Mouse (Mus musculus) fat pad, adult 2 months (tissue): Measurements from ENCODE around the gene Thegl.

Source experiments
- DNase-seq: peaks from one replicate; pipeline ENCODE4 v3.0.0-alpha.2; 2011; ENCODE audit warnings: low read depth, low spot score; ENCODE audit errors: extremely low read depth

The Thegl gene

DNA sequence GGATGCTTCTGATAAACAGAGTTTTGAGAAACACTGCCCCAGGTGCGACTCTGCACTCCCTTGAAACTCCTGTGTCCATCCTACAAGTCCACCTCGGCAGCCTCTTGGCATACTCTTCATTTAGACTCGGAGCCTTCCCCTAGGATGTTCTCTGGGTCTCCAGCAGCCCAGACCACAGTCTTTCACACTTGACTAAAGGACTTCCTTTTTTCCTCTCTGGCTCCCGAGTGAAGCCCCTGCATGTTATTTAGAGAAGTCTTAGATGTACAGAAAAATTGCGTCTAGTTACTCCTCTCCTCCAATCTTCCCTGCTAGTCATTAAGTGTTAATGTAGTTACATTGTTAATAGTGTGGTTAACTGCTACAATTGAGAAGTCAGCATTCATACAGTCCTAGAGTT lies 28.5 kb downstream of the Thegl start:
- no peak for DNase-seq

DNA sequence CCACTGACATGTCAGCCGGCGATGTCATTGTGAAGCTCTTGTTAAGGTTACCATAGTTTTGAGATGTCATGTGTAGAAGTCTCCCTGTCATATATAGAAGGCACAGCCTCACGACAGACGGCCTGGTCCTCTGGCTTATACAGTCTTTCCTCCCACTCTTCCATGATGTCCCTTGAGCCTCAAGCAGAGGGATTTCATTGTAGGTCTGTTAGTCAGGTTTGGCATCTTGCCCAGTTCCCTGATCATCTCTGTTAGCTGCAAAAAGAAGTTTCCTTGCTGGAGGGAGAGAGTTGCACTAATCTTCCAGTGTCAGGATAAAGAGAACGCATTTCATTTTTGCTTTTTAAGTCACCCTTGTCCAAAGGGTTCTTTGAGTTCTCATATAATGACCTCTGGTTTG lies 36.8 kb downstream of the Thegl start:
- DNase-seq = no peak

DNA sequence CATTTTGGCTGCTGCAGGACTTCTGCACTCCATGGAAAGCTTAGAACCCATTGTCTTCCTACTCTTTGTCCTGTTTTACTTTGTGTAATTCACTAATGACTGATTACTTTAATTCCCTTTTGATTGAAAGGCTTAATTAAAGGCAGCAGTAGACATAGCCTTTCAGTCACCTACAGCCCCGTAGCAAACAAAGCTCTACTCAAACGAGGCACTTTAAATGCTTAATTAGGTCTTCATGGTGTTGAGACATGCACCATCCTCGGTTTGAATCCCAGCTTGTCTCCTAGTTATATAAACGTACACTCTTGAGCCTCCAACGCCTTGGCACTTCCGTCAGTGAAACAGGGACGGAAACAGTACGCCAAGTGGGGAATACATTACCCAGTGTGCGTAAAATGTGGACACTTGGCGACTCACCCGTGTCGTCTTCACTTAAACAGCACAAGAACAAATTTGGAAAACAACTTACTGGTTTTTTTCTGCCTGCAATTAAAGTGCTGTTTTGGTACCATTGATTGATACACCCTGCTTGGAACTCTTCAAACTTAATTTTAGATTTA lies 41.1 kb downstream of the Thegl start:
- DNase-seq = no peak

- DNase-seq = no peak
Observed at GRCm38 (mm10) chr5:77060363-77060762, 44.5 kb downstream of the Thegl start.

GRCm38 (mm10) chr5:77061372-77062038 lies 45.7 kb downstream of the Thegl start:
- no peak for DNase-seq

DNA sequence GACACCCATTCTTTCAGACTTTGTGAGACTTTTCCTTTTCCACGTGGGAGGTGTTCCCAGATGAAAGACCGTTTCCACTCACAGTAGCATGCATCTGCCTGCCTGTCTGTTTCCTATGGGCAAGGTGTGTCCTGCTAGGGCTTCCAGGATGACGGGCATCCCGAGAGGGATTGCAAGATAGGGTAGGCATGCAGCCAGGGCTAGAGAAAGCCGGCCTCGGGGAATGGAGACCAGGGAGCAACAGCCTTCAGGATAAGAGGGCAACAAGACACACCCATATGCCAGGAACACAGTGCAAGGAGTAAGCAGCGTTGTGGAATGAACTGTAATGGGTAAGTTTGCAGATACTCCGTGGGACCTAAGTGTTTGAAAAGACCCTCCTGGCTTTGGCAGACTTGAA lies 51.5 kb downstream of the Thegl start:
- no peak for DNase-seq

GRCm38 (mm10) chr5:77070987-77071386 lies 55.2 kb downstream of the Thegl start:
- no peak for DNase-seq

DNA sequence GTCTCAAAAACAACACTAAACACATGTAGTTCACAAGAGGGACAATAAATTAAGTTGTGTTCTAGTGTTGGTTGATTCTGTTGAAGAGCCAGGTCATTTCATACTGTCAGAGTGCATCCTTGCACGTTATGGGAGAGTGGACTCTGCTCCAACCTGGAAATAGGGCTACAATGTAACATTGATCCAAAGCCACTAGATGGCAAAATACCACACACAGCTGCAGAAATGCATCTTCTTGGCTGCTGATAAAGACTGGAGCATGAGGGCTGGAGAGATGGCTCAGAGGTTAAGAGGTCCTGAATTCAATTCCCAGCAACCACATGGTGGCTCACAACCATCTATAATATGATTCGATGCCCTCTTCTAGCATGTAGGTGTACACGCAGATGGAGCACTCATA lies 55.8 kb downstream of the Thegl start:
- DNase-seq = no peak

GRCm38 (mm10) chr5:77073794-77074193 lies 58.0 kb downstream of the Thegl start:
- no peak for DNase-seq

GRCm38 (mm10) chr5:77074914-77075313 lies 59.1 kb downstream of the Thegl start:
- no peak for DNase-seq

DNA sequence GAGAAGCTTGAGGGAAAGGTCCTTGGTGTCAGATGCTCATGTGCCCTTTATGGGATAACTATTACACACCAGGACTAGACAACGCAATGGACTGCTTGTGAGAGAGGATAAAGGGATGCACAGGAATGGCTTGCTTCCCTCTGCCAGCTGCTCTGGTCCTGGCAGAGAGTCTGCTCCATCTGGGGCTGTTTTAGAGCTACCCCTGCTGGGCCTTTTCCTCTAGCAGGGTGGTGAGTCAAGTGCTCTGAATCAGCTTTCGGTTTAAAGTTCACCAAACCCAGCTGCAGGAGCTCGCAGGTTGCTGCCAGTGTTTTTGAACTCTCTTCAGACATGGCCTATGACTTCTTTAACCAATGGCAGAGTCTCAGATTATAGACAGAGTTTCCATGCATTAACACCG lies 60.1 kb downstream of the Thegl start:
- DNase-seq = no peak

GRCm38 (mm10) chr5:77080761-77081160 lies 64.9 kb downstream of the Thegl start:
- no peak for DNase-seq

- no peak for DNase-seq
Observed at GRCm38 (mm10) chr5:77082735-77083134, 66.9 kb downstream of the Thegl start.

GRCm38 (mm10) chr5:77084418-77084817 lies 68.6 kb downstream of the Thegl start:
- DNase-seq = no peak

GRCm38 (mm10) chr5:77085753-77086450 lies 70.1 kb downstream of the Thegl start:
- DNase-seq = no peak

GRCm38 (mm10) chr5:77086541-77086940 lies 70.7 kb downstream of the Thegl start:
- no peak for DNase-seq

- no peak for DNase-seq
Observed at GRCm38 (mm10) chr5:77087122-77087521, 71.3 kb downstream of the Thegl start.

DNA sequence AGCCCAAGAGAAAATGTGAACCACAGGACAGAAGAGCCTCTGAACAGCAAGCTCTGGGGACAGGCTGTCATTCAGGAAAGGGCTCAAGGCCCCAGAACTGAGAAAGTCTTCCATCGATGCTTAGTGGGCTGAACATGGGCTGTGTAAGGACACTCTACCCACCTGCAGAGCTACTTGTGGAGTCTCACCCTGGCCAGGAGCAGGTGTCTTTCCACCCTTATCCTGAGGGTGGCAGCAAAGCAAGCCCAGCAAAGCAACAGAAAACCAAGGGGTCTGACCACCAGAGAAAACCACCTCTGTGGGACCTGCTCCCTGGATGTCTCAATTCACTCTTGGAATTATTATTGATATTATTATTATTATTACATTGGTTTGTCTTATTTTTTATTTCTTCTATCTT lies 73.5 kb downstream of the Thegl start:
- DNase-seq = no peak

GRCm38 (mm10) chr5:77089901-77090300 lies 74.1 kb downstream of the Thegl start:
- no peak for DNase-seq

- no peak for DNase-seq
Observed at GRCm38 (mm10) chr5:77090521-77091096, 74.8 kb downstream of the Thegl start.

- DNase-seq = no peak
Observed at GRCm38 (mm10) chr5:77091923-77092322, 76.1 kb downstream of the Thegl start.

DNA sequence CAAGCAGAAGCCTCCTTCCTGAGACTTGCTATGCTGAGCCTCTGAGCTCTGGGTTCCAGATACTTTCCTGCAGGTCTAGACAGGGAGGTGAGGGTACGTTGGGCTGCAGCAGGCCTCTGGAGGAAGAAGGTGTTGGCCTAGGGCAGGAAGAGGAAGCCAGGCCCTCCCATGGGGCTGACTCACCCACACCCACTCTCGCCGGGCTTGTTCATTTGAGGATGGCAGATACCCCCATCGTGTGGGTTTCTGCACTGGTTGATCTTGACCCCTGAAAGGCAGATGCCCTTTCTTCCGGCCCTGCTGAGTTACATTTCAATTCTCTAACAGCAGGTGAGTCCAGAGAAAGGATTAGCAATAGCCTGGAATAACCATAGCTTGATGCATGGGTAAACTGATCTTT lies 76.7 kb downstream of the Thegl start:
- no peak for DNase-seq
